Mouse (Mus musculus) limb, embryonic 14.5 days (tissue): ENCODE data around the gene Il10. TPM values are rescaled to one million over a fixed set of nuclear protein-coding genes. Genes with fewer than 3 reads are reported as not detected.

Source experiments
- ATAC-seq: fragments of 200-750 bp; cut with Nextera tagmentation; 2 replicates; pipeline ENCODE4 v1.8.0; 2017; ENCODE audit warnings: low read depth, moderate number of reproducible peaks, moderate TSS enrichment; ENCODE audit not compliant: low FRiP score
- DNase-seq: peaks from one replicate; pipeline ENCODE4 v3.0.0-alpha.2; 2015; ENCODE audit warnings: low spot score
- H3K27ac ChIP-seq: fragments of 300-500 bp; sonication (generic); replicated peaks from 2 replicates; pipeline ENCODE4 v1.5.1; 2014; ENCODE audit warnings: low read depth, mild to moderate bottlenecking, low read length, moderate library complexity, mixed read lengths
- H3K27me3 ChIP-seq: fragments of 300-500 bp; sonication (generic); 2 replicates; pipeline ENCODE4 v1.6.1; 2014; ENCODE audit warnings: low read length, mixed read lengths; ENCODE audit not compliant: control insufficient read depth, insufficient read depth
- H3K36me3 ChIP-seq: fragments of 300-500 bp; sonication (generic); 2 replicates; pipeline ENCODE4 v1.6.1; 2014; ENCODE audit warnings: mild to moderate bottlenecking, low read length, moderate library complexity, mixed read lengths; ENCODE audit not compliant: control insufficient read depth, insufficient read depth
- H3K4me1 ChIP-seq: fragments of 300-500 bp; sonication (generic); 2 replicates; pipeline ENCODE4 v1.6.1; 2014; ENCODE audit warnings: antibody characterized with exemption, low read length, mixed read lengths; ENCODE audit not compliant: control insufficient read depth, insufficient read depth
- H3K4me2 ChIP-seq: fragments of 300-500 bp; sonication (generic); replicated peaks from 2 replicates; pipeline ENCODE4 v1.6.1; 2014; ENCODE audit warnings: low read depth, mild to moderate bottlenecking, low read length, moderate library complexity; ENCODE audit not compliant: severe bottlenecking
- H3K4me3 ChIP-seq: fragments of 300-500 bp; sonication (generic); replicated peaks from 2 replicates; pipeline ENCODE4 v1.5.1; 2014; ENCODE audit warnings: low read length
- H3K9ac ChIP-seq: fragments of 300-500 bp; sonication (generic); 2 replicates; pipeline ENCODE4 v1.6.1; 2014; ENCODE audit warnings: mild to moderate bottlenecking, low read depth, low read length, moderate library complexity; ENCODE audit not compliant: severe bottlenecking
- H3K9me3 ChIP-seq: fragments of 300-500 bp; sonication (generic); 2 replicates; pipeline ENCODE4 v1.6.1; 2016; ENCODE audit warnings: low read length; ENCODE audit not compliant: control insufficient read depth
- POLR2A ChIP-seq: fragments of 200-500 bp; IDR thresholded peaks from 2 replicates; pipeline ENCODE4 v1.8.0; 2012; ENCODE audit warnings: inconsistent platforms, mild to moderate bottlenecking, moderate library complexity, borderline replicate concordance; ENCODE audit not compliant: insufficient read depth, insufficient read length; ENCODE audit errors: extremely low read depth
- WGBS: fragments of 180-500 bp; shearing (Covaris S2); extraction: QIAGEN DNeasy Blood & Tissue Kit; methylation state at CpG from one replicate; pipeline ENCODE4 v1.1.7; 2014; 5-methylcytosine and 5-hydroxymethylcytosine counted together
- polyA plus RNA-seq, 2 experiments: library from polyadenylated mRNA; depleted of rRNA in 1 of 2; stranded (reverse) in 1 of 2; unstranded in 1 of 2; fragments of >200 nt; fragmentation: Nextera tagmentation in 1 of 2; extraction: Ambion mirVana in 1 of 2; gene quantifications; 2 replicates each; pipeline versions ENCODE4 v1.2.1 to v1.2.3; 2012 to 2014

Il10 gene
- polyA plus RNA-seq, 2 experiments, result 0.06 TPM; not detected in 1

DNA sequence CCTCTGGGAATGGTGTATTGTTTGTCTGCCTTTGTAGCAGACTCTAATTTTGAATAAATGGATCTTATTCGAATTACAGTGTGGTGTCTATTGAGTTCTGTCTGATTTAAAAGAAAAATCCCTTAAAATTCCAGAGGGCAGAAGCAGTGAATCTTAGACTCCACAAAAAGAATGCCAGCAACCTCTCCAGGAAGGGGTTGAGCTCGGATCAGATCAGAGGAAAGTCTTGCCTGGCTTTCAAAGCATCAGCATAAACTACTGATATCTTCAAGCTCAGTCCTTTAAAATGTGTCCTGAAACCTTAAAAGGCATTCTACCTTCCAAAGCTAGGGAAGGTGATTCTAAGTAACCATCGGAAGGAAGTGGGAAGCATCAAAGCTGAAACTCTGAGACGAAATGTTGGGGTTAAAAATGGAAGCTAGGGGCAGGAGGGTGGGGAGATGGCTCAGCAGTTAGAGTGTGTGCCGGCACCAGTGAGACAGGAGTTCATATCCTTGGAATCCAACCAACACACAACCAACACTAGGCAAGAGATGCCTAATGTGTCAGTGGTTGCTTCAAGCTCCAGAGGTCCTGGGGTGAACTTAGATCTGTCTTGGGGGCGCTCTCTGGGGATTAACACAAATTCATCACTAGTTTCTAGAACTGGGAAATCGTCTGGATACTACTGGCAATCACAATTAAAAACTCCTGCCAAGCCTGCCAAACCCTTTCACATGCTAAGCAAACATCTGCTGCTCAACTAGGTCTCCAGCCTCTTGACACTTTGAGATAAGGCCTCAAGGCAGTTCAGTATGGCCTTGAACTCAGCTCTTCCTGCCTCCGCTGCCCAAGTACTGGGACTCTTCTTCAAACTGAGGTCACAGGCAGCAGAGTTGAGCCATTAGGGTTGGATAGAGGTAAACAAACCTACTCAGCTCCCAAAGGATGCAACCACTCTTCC is 5.5 kb downstream of the Il10 start:
- 82% methylated on average over 8 of the region's 8 CpGs for WGBS
- TF ChIP-seq POLR2A, result no peak
- no peaks in the 10 kb centered on the region for H3K9me3 ChIP-seq

DNA sequence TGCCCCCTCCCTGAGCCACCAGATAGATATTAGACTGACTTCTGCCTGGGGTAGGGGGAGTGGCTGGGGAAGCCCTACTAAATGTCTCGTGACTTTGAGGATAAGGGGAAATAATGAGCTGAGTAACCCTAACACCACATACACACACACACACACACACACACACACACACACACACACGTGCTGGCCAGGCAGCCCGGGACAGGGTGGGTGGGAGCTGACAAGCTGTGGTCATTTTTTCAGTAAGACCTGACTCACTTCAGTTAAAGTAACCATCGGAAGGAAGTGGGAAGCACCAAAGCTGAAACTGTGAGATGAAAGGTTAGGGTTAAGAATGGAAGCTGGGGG is 6.2 kb downstream of the Il10 start:
- DNase-seq (no peak), ATAC-seq (no peak)
- H3K4me2 ChIP-seq, result no peak overlapping the region
- no peak overlapping the region for H3K27ac ChIP-seq
- H3K4me1 ChIP-seq, result no peaks in the 10 kb centered on the region; the same call in 1 of the 2 replicates
- no peak overlapping the region for H3K4me3 ChIP-seq
- H3K36me3 ChIP-seq, result no peaks in the 10 kb centered on the region
- H3K27me3 ChIP-seq, result no peaks in the 10 kb centered on the region
- 70% methylated on average over 4 of the region's 4 CpGs for WGBS
- no peak for TF ChIP-seq POLR2A
- no peaks in the 10 kb centered on the region for H3K9me3 ChIP-seq
- H3K9ac ChIP-seq, result no peak overlapping the region

More for the DNA sequence above, 5.5 kb downstream of the Il10 start:
- H3K4me1 ChIP-seq, result no peaks in the 10 kb centered on the region; the same call in 1 of the 2 replicates
- no peak overlapping the region for H3K9ac ChIP-seq
- ATAC-seq, result no peak
- H3K4me3 ChIP-seq, result no peak overlapping the region
- DNase-seq, result no peak
- H3K4me2 ChIP-seq, result no peak overlapping the region
- no peak overlapping the region for H3K27ac ChIP-seq
- no peaks in the 10 kb centered on the region for H3K27me3 ChIP-seq
- H3K36me3 ChIP-seq, result no peaks in the 10 kb centered on the region

DNA sequence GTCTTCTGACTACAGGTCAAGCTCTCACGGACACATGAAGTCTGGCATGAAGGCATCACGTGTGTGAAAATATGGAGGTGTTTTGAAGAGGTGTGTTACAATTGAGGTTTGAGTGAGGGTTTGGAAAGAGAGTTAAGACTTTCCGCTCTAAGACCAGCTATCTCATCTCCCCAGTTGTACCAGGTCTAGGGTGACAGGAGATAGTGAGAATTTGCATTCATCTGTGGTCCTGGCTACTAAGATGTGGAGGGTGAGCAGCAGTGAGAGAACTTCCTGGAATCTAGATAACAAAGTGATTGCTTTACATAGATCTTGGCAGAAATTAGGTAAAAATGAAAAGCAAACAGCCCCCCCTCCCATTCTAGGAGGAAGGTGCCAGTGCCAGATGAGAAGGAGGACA is 9.6 kb downstream of the Il10 start:
- DNase-seq, result no peak
- H3K27me3 ChIP-seq, result no peaks in the 10 kb centered on the region
- H3K4me1 ChIP-seq, result peaks cover 7% of the 10 kb centered on the region; the same call in 1 of the 2 replicates
- H3K27ac ChIP-seq, result no peak overlapping the region
- no peaks in the 10 kb centered on the region for H3K9me3 ChIP-seq
- H3K4me3 ChIP-seq, result no peak overlapping the region
- H3K4me2 ChIP-seq, result no peak overlapping the region
- no peak for TF ChIP-seq POLR2A
- no peaks in the 10 kb centered on the region for H3K36me3 ChIP-seq
- H3K9ac ChIP-seq, result no peak overlapping the region
- ATAC-seq, result no peak
- WGBS, result 93% methylated on average over 3 of the region's 3 CpGs

DNA sequence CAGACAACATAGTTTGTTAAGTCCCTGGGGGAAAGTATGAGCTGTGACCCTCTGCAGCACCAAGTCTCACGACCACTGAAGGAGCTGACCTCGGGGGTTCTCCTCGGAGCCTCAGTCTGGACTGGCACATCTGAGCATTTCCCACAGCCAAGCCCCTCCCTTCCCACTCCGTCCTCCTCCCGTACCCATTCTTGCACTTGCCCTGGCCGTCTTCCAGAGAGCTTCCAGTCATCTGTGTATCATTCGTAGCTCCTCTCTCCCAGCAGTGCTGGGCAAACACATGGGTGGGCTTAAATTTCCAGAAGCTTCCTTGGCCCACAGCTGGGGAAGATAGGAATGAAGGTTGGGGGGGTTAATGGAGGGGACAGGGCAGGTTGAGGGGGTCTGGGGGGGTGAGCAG is 10.6 kb downstream of the Il10 start:
- H3K27me3 ChIP-seq, result no peaks in the 10 kb centered on the region
- DNase-seq (no peak), ATAC-seq (peak; percentile 26; the same call in 1 of the 2 replicates)
- H3K9ac ChIP-seq, result no peak overlapping the region
- 34% methylated on average over 7 of the region's 7 CpGs for WGBS
- H3K9me3 ChIP-seq, result no peaks in the 10 kb centered on the region
- H3K4me3 ChIP-seq, result no peak overlapping the region
- H3K4me2 ChIP-seq, result no peak overlapping the region
- no peak for TF ChIP-seq POLR2A
- H3K4me1 ChIP-seq, result peaks cover 7% of the 10 kb centered on the region; the same call in 1 of the 2 replicates
- no peaks in the 10 kb centered on the region for H3K36me3 ChIP-seq
- no peak overlapping the region for H3K27ac ChIP-seq

DNA sequence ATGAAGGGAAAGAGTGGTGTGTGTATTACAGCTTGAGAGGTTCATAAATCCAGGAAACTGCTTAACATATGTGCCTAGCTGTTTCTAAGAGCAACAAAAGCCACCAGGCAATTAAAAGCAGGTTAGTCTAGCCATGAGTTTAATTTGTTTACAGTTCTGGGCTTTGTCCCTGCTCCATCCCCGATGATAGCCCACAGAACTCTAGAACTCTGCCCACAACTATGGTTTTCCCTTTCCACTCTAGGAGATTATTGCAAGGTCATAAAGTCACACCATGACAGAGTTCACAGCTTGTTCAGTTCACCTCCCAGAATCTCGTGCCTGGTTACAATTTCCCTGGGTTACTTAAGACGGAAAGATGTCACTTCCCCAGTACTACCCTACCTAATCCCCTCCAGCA is 11.6 kb downstream of the Il10 start:
- Histone ChIP-seq H3K27ac (no peak overlapping the region), H3K36me3 (no peaks in the 10 kb centered on the region), H3K4me2 (no peak overlapping the region), H3K9me3 (no peaks in the 10 kb centered on the region), H3K4me3 (no peak overlapping the region), H3K9ac (no peak overlapping the region), H3K27me3 (no peaks in the 10 kb centered on the region), H3K4me1 (peaks cover 7% of the 10 kb centered on the region; the same call in 1 of the 2 replicates)
- no peak for DNase-seq
- no peak for TF ChIP-seq POLR2A
- WGBS, result 8% methylated on average over 3 of the region's 3 CpGs
- no peak for ATAC-seq
